Mouse (Mus musculus): ENCODE data around the gene Epn2.

GRCm38 (mm10) chr11:61578983-61579877, at the start of gene Epn2:
- no peak for TF ChIP-seq CTCF (IDR thresholded peaks at IDR 0.05; ENCODE audit: low read depth, low read length)
- TF ChIP-seq POLR2A (IDR thresholded peaks at IDR 0.05; ENCODE audit: borderline replicate concordance, low read depth, low read length): no peak

Data from bone marrow macrophage, adult 2 months (primary cell).